In genomic region chr5:124163445-124163844, GRCm38 (mm10) we compare ENCODE assay signal across 20 mouse cellular contexts. TPM values are rescaled to one million over a fixed set of nuclear protein-coding genes. Genes with fewer than 3 reads are reported as not detected.
DNase-seq lines count a peak whose midpoint lies in the region; ATAC-seq and TF ChIP-seq lines count a peak whose summit lies in the region.
"Had no signal": no experiment of that assay in that cellular context is flagged by ENCODE, and none has a peak within 500 bp of the region (broad histone marks: within the 10 kb centered on the region; RNA-seq: fewer than 3 reads in every experiment).

No protein-coding gene starts in this region.

- no peak for TF ChIP-seq EP300 in lung, postnatal 0 days (IDR thresholded peaks at IDR 0.05)

- WGBS in heart, embryonic 14.5 days, result 74% methylated on average over 11 of the region's 11 CpGs
- WGBS in lung, embryonic 16.5 days, result 85% methylated on average over 11 of the region's 11 CpGs
- 78% methylated on average over 11 of the region's 11 CpGs for WGBS in lung, postnatal 0 days

- no peak for ATAC-seq in heart, embryonic 14.5 days (ENCODE audit: insufficient number of reproducible peaks, insufficient read depth, low FRiP score, low read depth)
- no peak for ATAC-seq in lung, embryonic 16.5 days (ENCODE audit: low read depth)
- ATAC-seq in lung, postnatal 0 days, result no peak
- ATAC-seq: inflammation-experienced regulatory T-cells, adult 6 months had no signal

- H3K4me3 ChIP-seq in heart, embryonic 14.5 days (ENCODE audit: control insufficient read depth in 1 of 2, insufficient read depth in 1 of 2, low read depth in 1 of 2, low read length in 2 of 2), result no peak overlapping the region
- no peak overlapping the region for H3K4me3 ChIP-seq in lung, embryonic 16.5 days (ENCODE audit: low read length)
- no peak overlapping the region for H3K4me3 ChIP-seq in lung, postnatal 0 days (ENCODE audit: low read depth, low read length)
- H3K4me3 ChIP-seq: embryonic facial prominence, embryonic 10.5 days; hindbrain, embryonic 12.5 days had no signal

- no peaks in the 10 kb centered on the region for H3K27me3 ChIP-seq in heart, embryonic 14.5 days (ENCODE audit: control insufficient read depth, insufficient read depth, low read length)
- H3K27me3 ChIP-seq in lung, embryonic 16.5 days (ENCODE audit: control insufficient read depth, insufficient read depth, low read depth, low read length), result no peaks in the 10 kb centered on the region
- no peaks in the 10 kb centered on the region for H3K27me3 ChIP-seq in lung, postnatal 0 days (replicated peaks; ENCODE audit: insufficient read depth, low read length)
- H3K27me3 ChIP-seq: hindbrain, embryonic 12.5 days had no signal

- peak overlapping the region; percentile 21; the same call in 1 of the 2 replicates for H3K9ac ChIP-seq in heart, embryonic 14.5 days (ENCODE audit: low read length)
- 0 out of 2 replicates have a peak overlapping the region, but pooled peaks have one; percentile 16 for H3K9ac ChIP-seq in lung, embryonic 16.5 days (ENCODE audit: low read length)
- no peak overlapping the region for H3K9ac ChIP-seq in lung, postnatal 0 days (replicated peaks; ENCODE audit: low read depth)
- H3K9ac ChIP-seq: hindbrain, embryonic 12.5 days; liver, embryonic 14.5 days; lung, embryonic 14.5 days had no signal

- no peaks in the 10 kb centered on the region for H3K9me3 ChIP-seq in heart, embryonic 14.5 days (ENCODE audit: control insufficient read depth, low read length)
- H3K9me3 ChIP-seq in lung, embryonic 16.5 days (ENCODE audit: control insufficient read depth, low read length), result no peaks in the 10 kb centered on the region
- H3K9me3 ChIP-seq in lung, postnatal 0 days (ENCODE audit: low read length), result no peaks in the 10 kb centered on the region
- H3K9me3 ChIP-seq: embryonic facial prominence, embryonic 10.5 days; hindbrain, embryonic 12.5 days had no signal

- no peak overlapping the region for H3K4me2 ChIP-seq in heart, embryonic 14.5 days (ENCODE audit: low read length)
- no peak overlapping the region for H3K4me2 ChIP-seq in lung, embryonic 16.5 days (ENCODE audit: low read depth, low read length)
- H3K4me2 ChIP-seq in lung, postnatal 0 days (replicated peaks; ENCODE audit: low read depth, low read length), result no peak overlapping the region
- H3K4me2 ChIP-seq: hindbrain, embryonic 12.5 days; lung, embryonic 14.5 days had no signal

- peak; percentile 29 for DNase-seq in cerebellum, adult 11-12 months
- DNase-seq in cerebellum, adult 11 months, result no peak
- DNase-seq in heart, adult 9 months (ENCODE audit: low spot score in 2 of 2), result no peak
- no peak for DNase-seq in lung, postnatal 0 days (ENCODE audit: low spot score)
- peak; percentile 88 for DNase-seq in fibroblast of lung, adult 2 months (ENCODE audit: low read depth)
- DNase-seq in urinary bladder, adult 2 months (ENCODE audit: low spot score), result no peak
- DNase-seq: adrenal gland, postnatal 25 days; cerebellum, postnatal 10 days; gastrocnemius, postnatal 14 days; heart, adult 18-20 months; kidney, adult 2 months; kidney, postnatal 10 days; lung, embryonic 14.5 days; retina, postnatal 1 day had no signal

- H3K36me3 ChIP-seq in heart, embryonic 14.5 days (ENCODE audit: control insufficient read depth, insufficient read depth, low read length), result 0 out of 2 replicates have a peak, but pooled peaks cover 3% of the 10 kb centered on the region
- H3K36me3 ChIP-seq in lung, embryonic 16.5 days (ENCODE audit: control insufficient read depth, insufficient read depth, low read length), result no peaks in the 10 kb centered on the region
- H3K36me3 ChIP-seq in lung, postnatal 0 days (ENCODE audit: insufficient read depth, low read length), result no peaks in the 10 kb centered on the region
- H3K36me3 ChIP-seq: embryonic facial prominence, embryonic 10.5 days; hindbrain, embryonic 12.5 days had no signal

- no peak for TF ChIP-seq CTCF in lung, postnatal 0 days (IDR thresholded peaks at IDR 0.05)

- peak overlapping the region in 1 of 2 experiments; percentile 83; a peak in 2 of 4 replicates for H3K27ac ChIP-seq in heart, embryonic 14.5 days (replicated peaks in 1 of 2; ENCODE audit: control insufficient read depth in 1 of 2, insufficient read depth in 1 of 2, low read depth in 2 of 2, low read length in 2 of 2)
- H3K27ac ChIP-seq in lung, embryonic 16.5 days (ENCODE audit: low read length), result no peak overlapping the region
- no peak overlapping the region for H3K27ac ChIP-seq in lung, postnatal 0 days (ENCODE audit: low read length)
- H3K27ac ChIP-seq: embryonic facial prominence, embryonic 10.5 days; hindbrain, embryonic 12.5 days; liver, embryonic 14.5 days had no signal

- H3K4me1 ChIP-seq in heart, embryonic 14.5 days (ENCODE audit: control insufficient read depth in 2 of 2, insufficient read depth in 2 of 2, low read length in 2 of 2), result peaks cover 80 to 93% of the 10 kb centered on the region in 2 experiments
- peaks cover 48% of the 10 kb centered on the region for H3K4me1 ChIP-seq in lung, embryonic 16.5 days (replicated peaks; ENCODE audit: control insufficient read depth, insufficient read depth, low read length)
- peaks cover 7% of the 10 kb centered on the region for H3K4me1 ChIP-seq in lung, postnatal 0 days (ENCODE audit: insufficient read depth, low read depth, low read length)

RNA-seq across cellular contexts. Expression of gene Arl6ip4, which starts 47.6 kb away (rescaled TPM):
- polyA plus RNA-seq in heart, embryonic 14.5 days (2014; fragmentation: Nextera tagmentation; extraction: Ambion mirVana), result 63.0 and 66.2 TPM in 2 replicates
- 98.8 and 99.9 TPM in 2 replicates for polyA plus RNA-seq in lung, embryonic 16.5 days (2015; fragmentation: Nextera tagmentation; extraction: Ambion mirVana)
- 92.2 and 99.7 TPM in 2 replicates for polyA plus RNA-seq in lung, postnatal 0 days (2015; fragmentation: Nextera tagmentation; extraction: Ambion mirVana)
- polyA plus RNA-seq in urinary bladder, adult 2 months (2012; rRNA removed), result 62.5 and 67.0 TPM in 2 replicates

RNA-seq across cellular contexts. Expression of gene Ogfod2, which starts 51.3 kb away (rescaled TPM):
- 15.0 and 15.6 TPM in 2 replicates for polyA plus RNA-seq in heart, embryonic 14.5 days (2014; fragmentation: Nextera tagmentation; extraction: Ambion mirVana)
- 29.7 and 33.1 TPM in 2 replicates for polyA plus RNA-seq in lung, embryonic 16.5 days (2015; fragmentation: Nextera tagmentation; extraction: Ambion mirVana)
- polyA plus RNA-seq in lung, postnatal 0 days (2015; fragmentation: Nextera tagmentation; extraction: Ambion mirVana), result 27.4 and 29.4 TPM in 2 replicates
- polyA plus RNA-seq in urinary bladder, adult 2 months (2012; rRNA removed), result 24.8 and 32.2 TPM in 2 replicates

Comparison
In these comparisons a context has a peak if more than half of its experiments do, and no peak if none do; other contexts are left out.
1. DNase-seq: peak in cerebellum, adult 11-12 months (single experiment) and fibroblast of lung, adult 2 months (single experiment); none in cerebellum, adult 11 months (single experiment), heart, adult 9 months (0 of 2), lung, postnatal 0 days (single experiment) and urinary bladder, adult 2 months (single experiment).